16 mouse cellular contexts compared by ENCODE assay signal in genomic region chr8:102983220-102983909, GRCm38 (mm10).
DNase-seq lines count a peak whose midpoint lies in the region; ATAC-seq lines count a peak whose summit lies in the region.
"Had no signal": no experiment of that assay in that cellular context is flagged by ENCODE, and none has a peak within 500 bp of the region (broad histone marks: within the 10 kb centered on the region; RNA-seq: fewer than 3 reads in every experiment).

No protein-coding gene starts in this region.

- no peak overlapping the region for H3K4me2 ChIP-seq in forebrain, embryonic 15.5 days (replicated peaks)
- H3K4me2 ChIP-seq in midbrain, embryonic 11.5 days = no peak overlapping the region
- no peak overlapping the region for H3K4me2 ChIP-seq in midbrain, embryonic 14.5 days (ENCODE audit: low read length)
- H3K4me2 ChIP-seq: hindbrain, embryonic 12.5 days; liver, embryonic 13.5 days had no signal

- peaks cover 7% of the 10 kb centered on the region; the same call in 1 of the 2 replicates for H3K9me3 ChIP-seq in forebrain, embryonic 10.5 days
- no peaks in the 10 kb centered on the region for H3K9me3 ChIP-seq in forebrain, embryonic 15.5 days
- no peaks in the 10 kb centered on the region for H3K9me3 ChIP-seq in midbrain, embryonic 11.5 days (ENCODE audit: control insufficient read depth, low read length)
- no peaks in the 10 kb centered on the region for H3K9me3 ChIP-seq in midbrain, embryonic 14.5 days (ENCODE audit: control insufficient read depth, low read length)
- H3K9me3 ChIP-seq: hindbrain, embryonic 12.5 days; liver, embryonic 13.5 days had no signal

- peaks cover 36% of the 10 kb centered on the region for H3K4me1 ChIP-seq in forebrain, embryonic 10.5 days
- peaks cover 3% of the 10 kb centered on the region; the same call in 1 of the 2 replicates for H3K4me1 ChIP-seq in forebrain, embryonic 15.5 days
- H3K4me1 ChIP-seq in midbrain, embryonic 11.5 days (ENCODE audit: control insufficient read depth, insufficient read depth, low read length) = no peaks in the 10 kb centered on the region
- 0 out of 2 replicates have a peak, but pooled peaks cover 3% of the 10 kb centered on the region for H3K4me1 ChIP-seq in midbrain, embryonic 14.5 days (ENCODE audit: control insufficient read depth, insufficient read depth, low read length)
- H3K4me1 ChIP-seq: liver, embryonic 13.5 days had no signal

- ATAC-seq in forebrain, embryonic 15.5 days (replicated peaks) = no peak
- ATAC-seq in midbrain, embryonic 11.5 days (ENCODE audit: low FRiP score) = no peak
- ATAC-seq in midbrain, embryonic 14.5 days (ENCODE audit: low FRiP score, low TSS enrichment) = no peak; the same call in 1 of the 2 replicates
- ATAC-seq: intestine, postnatal 0 days had no signal

- H3K36me3 ChIP-seq in forebrain, embryonic 10.5 days (replicated peaks) = no peaks in the 10 kb centered on the region
- no peaks in the 10 kb centered on the region for H3K36me3 ChIP-seq in forebrain, embryonic 15.5 days
- no peaks in the 10 kb centered on the region for H3K36me3 ChIP-seq in midbrain, embryonic 11.5 days (ENCODE audit: control insufficient read depth, insufficient read depth, low read length)
- H3K36me3 ChIP-seq in midbrain, embryonic 14.5 days (ENCODE audit: control insufficient read depth, insufficient read depth, low read length) = no peaks in the 10 kb centered on the region
- H3K36me3 ChIP-seq: hindbrain, embryonic 12.5 days; liver, embryonic 13.5 days had no signal

- no peaks in the 10 kb centered on the region for H3K27me3 ChIP-seq in forebrain, embryonic 10.5 days (ENCODE audit: poor library complexity, severe bottlenecking)
- H3K27me3 ChIP-seq in forebrain, embryonic 15.5 days = no peaks in the 10 kb centered on the region
- no peaks in the 10 kb centered on the region for H3K27me3 ChIP-seq in midbrain, embryonic 11.5 days (ENCODE audit: control insufficient read depth, insufficient read depth, low read length)
- H3K27me3 ChIP-seq in midbrain, embryonic 14.5 days (ENCODE audit: control insufficient read depth, insufficient read depth, low read length) = no peaks in the 10 kb centered on the region
- H3K27me3 ChIP-seq: CH12.LX; hindbrain, embryonic 12.5 days; liver, embryonic 13.5 days had no signal

- DNase-seq in forebrain, embryonic 10.5 days (ENCODE audit: extremely low spot score, low spot score) = peak; percentile 32
- peak; percentile 81 for DNase-seq in midbrain, embryonic 11.5 days (ENCODE audit: low spot score, missing footprints)
- no peak for DNase-seq in midbrain, embryonic 14.5 days
- DNase-seq in hindlimb bud, embryonic 11.5 days (ENCODE audit: extremely low spot score, low read depth, low spot score) = peak; percentile 84
- DNase-seq in layer of hippocampus, adult 18-20 months (ENCODE audit: low spot score in 2 of 2) = no peak
- no peak for DNase-seq in urinary bladder, postnatal 14 days (ENCODE audit: low spot score)
- no peak for DNase-seq in cerebellum, postnatal 25 days
- DNase-seq: adrenal gland, postnatal 36 days; cerebellum, postnatal 14 days; liver, embryonic 13.5 days; thymus, adult 18-20 months had no signal

- WGBS in forebrain, embryonic 10.5 days = 26% methylated on average over 3 of the region's 3 CpGs
- WGBS in forebrain, embryonic 15.5 days = 24% methylated on average over 3 of the region's 3 CpGs
- 42% methylated on average over 3 of the region's 3 CpGs for WGBS in midbrain, embryonic 11.5 days
- 58% methylated on average over 3 of the region's 3 CpGs for WGBS in midbrain, embryonic 14.5 days

- H3K4me3 ChIP-seq in forebrain, embryonic 10.5 days = no peak overlapping the region
- H3K4me3 ChIP-seq in forebrain, embryonic 15.5 days = no peak overlapping the region
- no peak overlapping the region for H3K4me3 ChIP-seq in midbrain, embryonic 11.5 days (ENCODE audit: low read depth, low read length)
- H3K4me3 ChIP-seq in midbrain, embryonic 14.5 days (replicated peaks; ENCODE audit: low read depth, low read length) = no peak overlapping the region
- H3K4me3 ChIP-seq: erythroblast, embryonic 14.5 days; hindbrain, embryonic 12.5 days; liver, embryonic 13.5 days had no signal

- peak overlapping the region; percentile 69 for H3K27ac ChIP-seq in forebrain, embryonic 10.5 days
- no peak overlapping the region for H3K27ac ChIP-seq in forebrain, embryonic 15.5 days (replicated peaks)
- no peak overlapping the region for H3K27ac ChIP-seq in midbrain, embryonic 11.5 days (ENCODE audit: low read depth, low read length)
- no peak overlapping the region for H3K27ac ChIP-seq in midbrain, embryonic 14.5 days (replicated peaks; ENCODE audit: low read depth, low read length)
- H3K27ac ChIP-seq: hindbrain, embryonic 12.5 days; liver, embryonic 13.5 days had no signal

- H3K9ac ChIP-seq in forebrain, embryonic 15.5 days (replicated peaks) = no peak overlapping the region
- no peak overlapping the region for H3K9ac ChIP-seq in midbrain, embryonic 11.5 days (ENCODE audit: low read length)
- H3K9ac ChIP-seq in midbrain, embryonic 14.5 days (replicated peaks; ENCODE audit: low read length) = no peak overlapping the region
- H3K9ac ChIP-seq: hindbrain, embryonic 12.5 days; liver, embryonic 13.5 days had no signal

Comparison
In these comparisons a context has a peak if more than half of its experiments do, and no peak if none do; other contexts are left out.
1. DNase-seq: peak in forebrain, embryonic 10.5 days (single experiment), midbrain, embryonic 11.5 days (single experiment) and hindlimb bud, embryonic 11.5 days (single experiment); none in midbrain, embryonic 14.5 days (single experiment), layer of hippocampus, adult 18-20 months (0 of 2), urinary bladder, postnatal 14 days (single experiment) and cerebellum, postnatal 25 days (0 of 2).